Mouse (Mus musculus) limb, embryonic 15.5 days (tissue): ENCODE results near the gene Syne1. TPM values are rescaled to one million over a fixed set of nuclear protein-coding genes. Genes with fewer than 3 reads are reported as not detected.

ENCODE experiments used
- ATAC-seq: fragments of 200-750 bp; cut with Nextera tagmentation; 2 replicates; pipeline ENCODE4 v1.8.0; 2017; ENCODE audit warnings: low read depth, moderate TSS enrichment; ENCODE audit not compliant: insufficient number of reproducible peaks, low FRiP score, low TSS enrichment
- H3K27ac ChIP-seq: fragments of 300-500 bp; sonication (generic); 2 replicates; pipeline ENCODE4 v1.5.1; 2015; ENCODE audit warnings: moderate library complexity, mild to moderate bottlenecking, inconsistent platforms
- H3K27me3 ChIP-seq: fragments of 300-500 bp; sonication (generic); 2 replicates; pipeline ENCODE4 v1.6.1; 2015; ENCODE audit warnings: inconsistent platforms
- H3K36me3 ChIP-seq: fragments of 300-500 bp; sonication (generic); 2 replicates; pipeline ENCODE4 v1.6.1; 2015; ENCODE audit warnings: inconsistent platforms
- H3K4me1 ChIP-seq: fragments of 300-500 bp; sonication (generic); 2 replicates; pipeline ENCODE4 v1.6.1; 2015; ENCODE audit warnings: inconsistent platforms
- H3K4me2 ChIP-seq: fragments of 300-500 bp; sonication (generic); 2 replicates; pipeline ENCODE4 v1.6.1; 2015; ENCODE audit warnings: mild to moderate bottlenecking, inconsistent platforms
- H3K4me3 ChIP-seq: fragments of 300-500 bp; sonication (generic); 2 replicates; pipeline ENCODE4 v1.5.1; 2015; ENCODE audit warnings: mild to moderate bottlenecking, inconsistent platforms
- H3K9ac ChIP-seq: fragments of 300-500 bp; sonication (generic); 2 replicates; pipeline ENCODE4 v1.6.1; 2015; ENCODE audit warnings: inconsistent platforms
- H3K9me3 ChIP-seq: fragments of 300-500 bp; sonication (generic); 2 replicates; pipeline ENCODE4 v1.6.1; 2016; ENCODE audit warnings: inconsistent platforms
- WGBS: fragments of 180-500 bp; shearing (Covaris S2); methylation state at CpG from one replicate; pipeline ENCODE4 v1.1.7; 2015; 5-methylcytosine and 5-hydroxymethylcytosine counted together
- polyA plus RNA-seq: library from polyadenylated mRNA; unstranded; fragments of >200 nt; fragmentation: Nextera tagmentation; extraction: Ambion mirVana; gene quantifications from 2 replicates; pipeline ENCODE4 v1.2.1, GENCODE M21; 2015

The Syne1 gene
- polyA plus RNA-seq, 1 experiment from 2014 or later, result 7.6 TPM

- no peak overlapping the region for H3K4me2 ChIP-seq
- H3K27me3 ChIP-seq, result no peaks in the 10 kb centered on the region
- ATAC-seq, result no peak
- no peak overlapping the region for H3K9ac ChIP-seq
- no peaks in the 10 kb centered on the region for H3K9me3 ChIP-seq
- H3K4me1 ChIP-seq, result no peaks in the 10 kb centered on the region
- peaks cover 10% of the 10 kb centered on the region; the same call in 1 of the 2 replicates for H3K36me3 ChIP-seq
- no peak overlapping the region for H3K27ac ChIP-seq
- WGBS, result 81% methylated on average over 5 of the region's 5 CpGs
- H3K4me3 ChIP-seq, result no peak overlapping the region
Measured at GRCm38 (mm10) chr10:5165439-5165838, 385.8 kb downstream of the Syne1 start.

- ATAC-seq, result no peak
- Histone ChIP-seq H3K9me3 (no peaks in the 10 kb centered on the region), H3K4me2 (no peak overlapping the region), H3K9ac (no peak overlapping the region), H3K36me3 (peaks cover 8% of the 10 kb centered on the region; the same call in 1 of the 2 replicates), H3K4me3 (no peak overlapping the region), H3K27me3 (no peaks in the 10 kb centered on the region), H3K4me1 (no peaks in the 10 kb centered on the region), H3K27ac (no peak overlapping the region)
- WGBS, result 48% methylated on average over 6 of the region's 6 CpGs
Measured at GRCm38 (mm10) chr10:5163770-5164169, 387.5 kb downstream of the Syne1 start.

- Histone ChIP-seq H3K9ac (no peak overlapping the region), H3K27ac (no peak overlapping the region), H3K4me3 (no peak overlapping the region), H3K4me2 (no peak overlapping the region), H3K36me3 (0 out of 2 replicates have a peak, but pooled peaks cover 4% of the 10 kb centered on the region), H3K27me3 (no peaks in the 10 kb centered on the region), H3K9me3 (no peaks in the 10 kb centered on the region), H3K4me1 (no peaks in the 10 kb centered on the region)
- ATAC-seq, result no peak
- WGBS, result 75% methylated on average over 3 of the region's 3 CpGs
Measured at GRCm38 (mm10) chr10:5163286-5163685, 388.0 kb downstream of the Syne1 start.

- H3K9me3 ChIP-seq, result no peaks in the 10 kb centered on the region
- H3K27me3 ChIP-seq, result no peaks in the 10 kb centered on the region
- H3K4me1 ChIP-seq, result no peaks in the 10 kb centered on the region
- H3K9ac ChIP-seq, result no peak overlapping the region
- no peak overlapping the region for H3K4me2 ChIP-seq
- H3K36me3 ChIP-seq, result no peaks in the 10 kb centered on the region
- 54% methylated on average over 12 of the region's 12 CpGs for WGBS
- no peak overlapping the region for H3K27ac ChIP-seq
- ATAC-seq, result no peak
- H3K4me3 ChIP-seq, result no peak overlapping the region
Measured at GRCm38 (mm10) chr10:5161394-5161872, 389.8 kb downstream of the Syne1 start.

GRCm38 (mm10) chr10:5159679-5160078, 391.6 kb downstream of the Syne1 start:
- H3K4me3 ChIP-seq, result no peak overlapping the region
- 72% methylated on average over 8 of the region's 8 CpGs for WGBS
- H3K36me3 ChIP-seq, result no peaks in the 10 kb centered on the region
- no peaks in the 10 kb centered on the region for H3K4me1 ChIP-seq
- no peaks in the 10 kb centered on the region for H3K27me3 ChIP-seq
- no peaks in the 10 kb centered on the region for H3K9me3 ChIP-seq
- no peak for ATAC-seq
- no peak overlapping the region for H3K9ac ChIP-seq
- H3K27ac ChIP-seq, result no peak overlapping the region
- no peak overlapping the region for H3K4me2 ChIP-seq

- 92% methylated on average over 6 of the region's 6 CpGs for WGBS
- Histone ChIP-seq H3K27ac (no peak overlapping the region), H3K4me2 (no peak overlapping the region), H3K4me3 (no peak overlapping the region), H3K27me3 (no peaks in the 10 kb centered on the region), H3K9me3 (no peaks in the 10 kb centered on the region), H3K4me1 (no peaks in the 10 kb centered on the region), H3K36me3 (no peaks in the 10 kb centered on the region), H3K9ac (no peak overlapping the region)
- no peak for ATAC-seq
Measured at GRCm38 (mm10) chr10:5153047-5153446, 398.2 kb downstream of the Syne1 start.

GRCm38 (mm10) chr10:5141471-5141870, 409.8 kb downstream of the Syne1 start:
- ATAC-seq, result no peak
- WGBS, result 89% methylated on average over 5 of the region's 5 CpGs

GRCm38 (mm10) chr10:5139932-5140264, 411.4 kb downstream of the Syne1 start:
- Histone ChIP-seq H3K27ac (no peak overlapping the region), H3K27me3 (no peaks in the 10 kb centered on the region), H3K4me3 (no peak overlapping the region), H3K36me3 (peaks cover 5% of the 10 kb centered on the region; the same call in 1 of the 2 replicates), H3K9ac (no peak overlapping the region), H3K4me1 (no peaks in the 10 kb centered on the region), H3K9me3 (no peaks in the 10 kb centered on the region), H3K4me2 (no peak overlapping the region)
- WGBS, result 65% methylated on average over 4 of the region's 4 CpGs
- no peak for ATAC-seq

More at GRCm38 (mm10) chr10:5141471-5141870, 409.8 kb downstream of the Syne1 start:
- Histone ChIP-seq H3K4me1 (no peaks in the 10 kb centered on the region), H3K9me3 (no peaks in the 10 kb centered on the region), H3K27ac (no peak overlapping the region), H3K36me3 (peaks cover 10% of the 10 kb centered on the region; the same call in 1 of the 2 replicates), H3K4me2 (no peak overlapping the region), H3K27me3 (no peaks in the 10 kb centered on the region), H3K4me3 (no peak overlapping the region), H3K9ac (no peak overlapping the region)

- Histone ChIP-seq H3K36me3 (peaks cover 5% of the 10 kb centered on the region; the same call in 1 of the 2 replicates), H3K9me3 (no peaks in the 10 kb centered on the region), H3K4me3 (no peak overlapping the region), H3K4me1 (no peaks in the 10 kb centered on the region), H3K9ac (no peak overlapping the region), H3K4me2 (no peak overlapping the region), H3K27ac (no peak overlapping the region), H3K27me3 (no peaks in the 10 kb centered on the region)
- 56% methylated on average over 3 of the region's 3 CpGs for whole genome bisulfite sequencing
- ATAC-seq, result no peak
Measured at GRCm38 (mm10) chr10:5139246-5139931, 411.9 kb downstream of the Syne1 start.

- Histone ChIP-seq H3K4me1 (no peaks in the 10 kb centered on the region), H3K4me2 (no peak overlapping the region), H3K9ac (no peak overlapping the region), H3K27me3 (no peaks in the 10 kb centered on the region), H3K4me3 (no peak overlapping the region), H3K27ac (no peak overlapping the region), H3K36me3 (peaks cover 9% of the 10 kb centered on the region; the same call in 1 of the 2 replicates), H3K9me3 (no peaks in the 10 kb centered on the region)
- WGBS, result 82% methylated on average over 3 of the region's 3 CpGs
- ATAC-seq, result no peak
Measured at GRCm38 (mm10) chr10:5132050-5132449, 419.2 kb downstream of the Syne1 start.

GRCm38 (mm10) chr10:5130495-5130894, 420.8 kb downstream of the Syne1 start:
- no peak overlapping the region for H3K9ac ChIP-seq
- no peak overlapping the region for H3K4me3 ChIP-seq
- no peaks in the 10 kb centered on the region for H3K4me1 ChIP-seq
- H3K4me2 ChIP-seq, result no peak overlapping the region
- ATAC-seq, result no peak
- H3K36me3 ChIP-seq, result peaks cover 21% of the 10 kb centered on the region
- WGBS, result 45% methylated on average over 1 of the region's 1 CpGs
- H3K9me3 ChIP-seq, result no peaks in the 10 kb centered on the region
- no peak overlapping the region for H3K27ac ChIP-seq
- H3K27me3 ChIP-seq, result no peaks in the 10 kb centered on the region

- H3K36me3 ChIP-seq, result peaks cover 38% of the 10 kb centered on the region
- 97% methylated on average over 7 of the region's 7 CpGs for WGBS
- no peak overlapping the region for H3K9ac ChIP-seq
- no peaks in the 10 kb centered on the region for H3K4me1 ChIP-seq
- no peak overlapping the region for H3K4me2 ChIP-seq
- no peak for ATAC-seq
- no peaks in the 10 kb centered on the region for H3K27me3 ChIP-seq
- no peaks in the 10 kb centered on the region for H3K9me3 ChIP-seq
- H3K27ac ChIP-seq, result no peak overlapping the region
- no peak overlapping the region for H3K4me3 ChIP-seq
Measured at GRCm38 (mm10) chr10:5124757-5125156, 426.5 kb downstream of the Syne1 start.
